Mouse (Mus musculus) kidney, adult 2 months (tissue): ENCODE measurements at regions not wholly inside any gene's neighbourhood (a gene's known extent, or its start where the extent isn't known, plus 50 kb on each side); places are given as distances from the start of the nearest gene placed in this dataset.

Experiments
- CTCF ChIP-seq: fragments of 200-500 bp; conservative IDR thresholded peaks from 2 replicates; pipeline ENCODE4 v1.5.1; 2011; ENCODE audit warnings: low read depth, mild to moderate bottlenecking, control low read depth, low read length, moderate library complexity, mixed read lengths; ENCODE audit not compliant: insufficient read depth, insufficient read length
- POLR2A ChIP-seq: fragments of 200-500 bp; IDR thresholded peaks from one replicate; pipeline ENCODE4 v1.6.1; 2011; ENCODE audit warnings: low read depth, low read length, control low read depth

- TF ChIP-seq CTCF (no peak), POLR2A (no peak)
Measured at GRCm38 (mm10) chr13:47300486-47300885, 178.0 kb downstream of the Rnf144b start.
